In genomic region chr10:80929299-80930226, GRCm38 (mm10) we compare ENCODE assay signal across 8 mouse cellular contexts. TPM values are rescaled to one million over a fixed set of nuclear protein-coding genes. Genes with fewer than 3 reads are reported as not detected.
DNase-seq lines count a peak whose midpoint lies in the region; ATAC-seq and TF ChIP-seq lines count a peak whose summit lies in the region.

Gene Gadd45b (plus strand): TSS chr10:80930073.

- peak; percentile 98 for DNase-seq in CH12.LX (ENCODE audit: extremely low read depth)
- DNase-seq in c-Kit-positive CD71-negative TER-119-negative erythroid progenitor cells, embryonic 14.5 days (ENCODE audit: low read depth), result peak; percentile 97
- peak; percentile 99 for DNase-seq in forebrain, embryonic 11.5 days (ENCODE audit: low spot score)
- DNase-seq in heart, postnatal 10 days, result peak; percentile 99
- DNase-seq in large intestine, adult 2 months (ENCODE audit: low read depth, low spot score), result no peak
- peak; percentile 97 for DNase-seq in liver, postnatal 0 days
- DNase-seq in testis, postnatal 10 days (ENCODE audit: low spot score), result peak; percentile 99

- dilution Hi-C loops in CH12.LX (cut with MboI; ENCODE audit: extremely low pct_ligation_motif_present, extremely low pct_unique_long_range_greater_than_20kb, low sequenced_read_pairs), result no loop called here

- peak within 1 kb of the TSS; percentile 89 for H3K27ac ChIP-seq in CH12.LX (ENCODE audit: insufficient read depth, low read depth)
- H3K27ac ChIP-seq in forebrain, embryonic 11.5 days (ENCODE audit: low read depth, low read length), result peak within 1 kb of the TSS; percentile 34; the same call in 1 of the 2 replicates
- peak within 1 kb of the TSS; percentile 88 for H3K27ac ChIP-seq in liver, postnatal 0 days (ENCODE audit: low read depth)
- peak within 1 kb of the TSS; percentile 46; the same call in 1 of the 2 replicates for H3K27ac ChIP-seq in neural tube, embryonic 14.5 days (ENCODE audit: low read depth, low read length)

- no peak for TF ChIP-seq RAD21 in CH12.LX (IDR thresholded peaks at IDR 0.05; ENCODE audit: low read depth, low read length)

- H3K4me2 ChIP-seq in CH12.LX (ENCODE audit: insufficient read depth, low read depth, poor library complexity, severe bottlenecking), result peak within 1 kb of the TSS; percentile 87
- H3K4me2 ChIP-seq in forebrain, embryonic 11.5 days (ENCODE audit: low read depth, low read length, severe bottlenecking), result peak within 1 kb of the TSS; percentile 84
- peak within 1 kb of the TSS; percentile 92 for H3K4me2 ChIP-seq in liver, postnatal 0 days (ENCODE audit: low read depth, low read length)
- peak within 1 kb of the TSS; percentile 70 for H3K4me2 ChIP-seq in neural tube, embryonic 14.5 days (ENCODE audit: low read depth, low read length)

- peak within 1 kb of the TSS; percentile 64 to 96 (median 89) for H3K4me3 ChIP-seq in CH12.LX (replicated peaks in 1 of 3; ENCODE audit: low read depth in 2 of 3, low read length in 2 of 3, poor library complexity in 1 of 3)
- peak within 1 kb of the TSS; percentile 37 for H3K4me3 ChIP-seq in forebrain, embryonic 11.5 days (ENCODE audit: low read depth, low read length)
- H3K4me3 ChIP-seq in liver, postnatal 0 days (ENCODE audit: low read depth, low read length), result peak within 1 kb of the TSS; percentile 75
- H3K4me3 ChIP-seq in neural tube, embryonic 14.5 days (ENCODE audit: low read depth, low read length), result peak within 1 kb of the TSS; percentile 39

- H3K9me3 ChIP-seq in CH12.LX (replicated peaks; ENCODE audit: low read length), result no peaks in the 10 kb centered on the region
- H3K9me3 ChIP-seq in forebrain, embryonic 11.5 days (ENCODE audit: control insufficient read depth, low read length), result no peaks in the 10 kb centered on the region
- H3K9me3 ChIP-seq in liver, postnatal 0 days (ENCODE audit: low read length), result no peaks in the 10 kb centered on the region
- H3K9me3 ChIP-seq in neural tube, embryonic 14.5 days (ENCODE audit: control insufficient read depth, low read length), result no peaks in the 10 kb centered on the region

- TF ChIP-seq EP300 in CH12.LX (IDR thresholded peaks at IDR 0.05; ENCODE audit: low read length), result peak; percentile 84
- TF ChIP-seq EP300 in liver, postnatal 0 days (IDR thresholded peaks at IDR 0.05; ENCODE audit: low read depth), result peak; percentile 30

- TF ChIP-seq POLR2A in CH12.LX (IDR thresholded peaks at IDR 0.05; ENCODE audit: low read depth, low read length), result peak; percentile 100

- peak; percentile 92 for ATAC-seq in forebrain, embryonic 11.5 days (replicated peaks; ENCODE audit: low FRiP score)
- ATAC-seq in liver, postnatal 0 days, result peak; percentile 80
- ATAC-seq in neural tube, embryonic 14.5 days (ENCODE audit: low read depth), result peak; percentile 90

- TF ChIP-seq CTCF in CH12.LX (conservative IDR thresholded peaks at IDR 0.05 in 1 of 2, IDR thresholded peaks at IDR 0.05 in 1 of 2; ENCODE audit: low read depth in 2 of 2, low read length in 2 of 2), result no peak
- no peak for TF ChIP-seq CTCF in liver, postnatal 0 days (IDR thresholded peaks at IDR 0.05; ENCODE audit: low read depth)

- H3K36me3 ChIP-seq in CH12.LX (replicated peaks in 1 of 2; ENCODE audit: control insufficient read depth in 1 of 2, insufficient read depth in 1 of 2, low read length in 1 of 2), result peaks cover 3 to 14% of the 10 kb centered on the region in 2 experiments
- no peaks in the 10 kb centered on the region for H3K36me3 ChIP-seq in forebrain, embryonic 11.5 days (ENCODE audit: control insufficient read depth, insufficient read depth, low read length)
- H3K36me3 ChIP-seq in liver, postnatal 0 days (replicated peaks; ENCODE audit: insufficient read depth, low read length), result no peaks in the 10 kb centered on the region
- no peaks in the 10 kb centered on the region for H3K36me3 ChIP-seq in neural tube, embryonic 14.5 days (ENCODE audit: control insufficient read depth, insufficient read depth, low read length)

- in situ Hi-C loops in CH12.LX (cut with MboI; ENCODE audit: low pct_ligation_motif_present, low pct_unique_long_range_greater_than_20kb, low sequenced_read_pairs), result loop anchor here (5.0 to 10.0 kb wide), 3 partner anchors 38 to 235 kb away; partner anchors contain the start of gene Pias4

- H3K79me2 ChIP-seq in CH12.LX (replicated peaks; ENCODE audit: control insufficient read depth, extremely low read depth, insufficient read depth, poor library complexity, severe bottlenecking), result peaks cover 9% of the 10 kb centered on the region

- peaks cover 3% of the 10 kb centered on the region for H3K27me3 ChIP-seq in CH12.LX (replicated peaks)
- peaks cover 43% of the 10 kb centered on the region for H3K27me3 ChIP-seq in forebrain, embryonic 11.5 days (ENCODE audit: control insufficient read depth, insufficient read depth, low read length)
- H3K27me3 ChIP-seq in liver, postnatal 0 days (ENCODE audit: insufficient read depth, low read length), result peaks cover 39% of the 10 kb centered on the region
- peaks cover 26% of the 10 kb centered on the region for H3K27me3 ChIP-seq in neural tube, embryonic 14.5 days (ENCODE audit: control insufficient read depth, insufficient read depth, low read length)

- WGBS in forebrain, embryonic 11.5 days, result under 1% methylated on average over 56 of the region's 56 CpGs
- under 1% methylated on average over 56 of the region's 56 CpGs for WGBS in large intestine, adult 2 months
- under 1% methylated on average over 55 of the region's 56 CpGs for WGBS in liver, postnatal 0 days (ENCODE audit: insufficient replicate concordance)
- under 1% methylated on average over 56 of the region's 56 CpGs for WGBS in neural tube, embryonic 14.5 days

- peak within 1 kb of the TSS; percentile 80 for H3K9ac ChIP-seq in CH12.LX (ENCODE audit: insufficient read depth, low read depth)
- peak within 1 kb of the TSS; percentile 53 for H3K9ac ChIP-seq in forebrain, embryonic 11.5 days (ENCODE audit: low read length)
- peak within 1 kb of the TSS; percentile 85 for H3K9ac ChIP-seq in liver, postnatal 0 days (replicated peaks)
- H3K9ac ChIP-seq in neural tube, embryonic 14.5 days (replicated peaks; ENCODE audit: low read depth, low read length), result peak within 1 kb of the TSS; percentile 51

- H3K4me1 ChIP-seq in CH12.LX (ENCODE audit: control insufficient read depth in 1 of 2, insufficient read depth in 2 of 2), result peaks cover 17 to 53% of the 10 kb centered on the region in 2 experiments
- H3K4me1 ChIP-seq in forebrain, embryonic 11.5 days (replicated peaks; ENCODE audit: control insufficient read depth, insufficient read depth, low read length), result peaks cover 46% of the 10 kb centered on the region
- H3K4me1 ChIP-seq in liver, postnatal 0 days (ENCODE audit: insufficient read depth), result peaks cover 49% of the 10 kb centered on the region
- H3K4me1 ChIP-seq in neural tube, embryonic 14.5 days (ENCODE audit: control insufficient read depth, insufficient read depth, low read length), result peaks cover 37% of the 10 kb centered on the region

- intact Hi-C loops in heart, postnatal 10 days (cut with DNase I), result loop anchor here (1.0 to 5.0 kb wide), 3 partner anchors 26 to 248 kb away; partner anchors contain the start of gene Eef2

TF ChIP-seq in CH12.LX, 34 proteins besides CTCF, POLR2A, EP300 and RAD21 (continues in another document):
- TF ChIP-seq ZMIZ1 (IDR thresholded peaks at IDR 0.05; ENCODE audit: low read depth, low read length) (peak; percentile 99), RCOR1 (conservative IDR thresholded peaks at IDR 0.05; ENCODE audit: low read depth, low read length) (no peak; the same call in 1 of the 2 replicates), MEF2A (IDR thresholded peaks at IDR 0.05; ENCODE audit: borderline replicate concordance, low read depth, low read length) (peak; percentile 73), MXI1 (IDR thresholded peaks at IDR 0.05; ENCODE audit: low read depth, low read length) (peak; percentile 39; the same call in 1 of the 2 replicates), SMC3 (IDR thresholded peaks at IDR 0.05; ENCODE audit: low read depth, low read length) (no peak), ZKSCAN1 (IDR thresholded peaks at IDR 0.05; ENCODE audit: borderline replicate concordance, low read depth, low read length) (no peak), IRF4 (IDR thresholded peaks at IDR 0.05; ENCODE audit: low read depth, low read length) (peak; percentile 91), TCF12 (IDR thresholded peaks at IDR 0.05; ENCODE audit: low read depth, low read length) (peak; percentile 78), POLR2AphosphoS2 (IDR thresholded peaks at IDR 0.05; ENCODE audit: low read depth, low read length) (peak; percentile 98), USF1 (IDR thresholded peaks at IDR 0.05; ENCODE audit: low read depth, low read length) (peak; percentile 55), TBP (conservative IDR thresholded peaks at IDR 0.05; ENCODE audit: low read depth, low read length) (peak; percentile 98), ZNF384 (IDR thresholded peaks at IDR 0.05; ENCODE audit: low read depth, low read length) (peak; percentile 99), CHD1 (IDR thresholded peaks at IDR 0.05; ENCODE audit: low read depth, low read length) (no peak; the same call in 1 of the 2 replicates), GABPA (IDR thresholded peaks at IDR 0.05; ENCODE audit: insufficient replicate concordance, low read depth, low read length) (no peak), USF2 (conservative IDR thresholded peaks at IDR 0.05; ENCODE audit: low read depth, low read length) (no peak), UBTF (IDR thresholded peaks at IDR 0.05; ENCODE audit: low read depth, low read length) (no peak; the same call in none of the 2 replicates), NRF1 (IDR thresholded peaks at IDR 0.05; ENCODE audit: low read depth, low read length) (peak; percentile 44; the same call in 1 of the 2 replicates), KAT2A (IDR thresholded peaks at IDR 0.05; ENCODE audit: insufficient replicate concordance, low read length) (no peak), HCFC1 (IDR thresholded peaks at IDR 0.05; ENCODE audit: low read depth, low read length) (peak; percentile 54), PAX5 (IDR thresholded peaks at IDR 0.05; ENCODE audit: low read length) (no peak), E2F4 (IDR thresholded peaks at IDR 0.05; ENCODE audit: insufficient replicate concordance, low read depth, low read length) (peak; percentile 74; the same call in 1 of the 2 replicates), ELF1 (IDR thresholded peaks at IDR 0.05; ENCODE audit: low read depth, low read length) (peak; percentile 65)

RNA-seq across cellular contexts. Expression of gene Gadd45b, which starts in this region (rescaled TPM):
- total RNA-seq in CH12.LX (2012; rRNA removed) (36.2 and 52.5 TPM in 2 replicates), CH12.LX (2014; rRNA removed) (19.3 and 24.4 TPM in 2 replicates)
- polyA plus RNA-seq in CH12.LX (2012; ENCODE audit: insufficient read length, low read depth), result 14.9 and 16.4 TPM in 2 replicates
- 10.7 and 13.0 TPM in 2 replicates for polyA plus RNA-seq in forebrain, embryonic 11.5 days (2014; fragmentation: Nextera tagmentation; extraction: Ambion mirVana)
- 10 to 100 TPM; 11.5 to 18.3 TPM for total RNA-seq in heart, postnatal 10 days (2021)
- 18.3 and 23.8 TPM in 2 replicates for polyA plus RNA-seq in large intestine, adult 2 months (2012; rRNA removed)
- 17.3 and 18.7 TPM in 2 replicates for polyA plus RNA-seq in liver, postnatal 0 days (2015; fragmentation: Nextera tagmentation; extraction: Ambion mirVana)
- polyA plus RNA-seq in neural tube, embryonic 14.5 days (2014; fragmentation: Nextera tagmentation; extraction: Ambion mirVana), result 7.4 and 7.6 TPM in 2 replicates

Comparison
In these comparisons a context has a peak if more than half of its experiments do, and no peak if none do; other contexts are left out.
1. H3K27ac ChIP-seq: peak in every context shown above with its lines; median percentile 89 in CH12.LX; 88 in liver, postnatal 0 days; 46 in neural tube, embryonic 14.5 days; 34 in forebrain, embryonic 11.5 days.
2. H3K4me3 ChIP-seq: peak in every context shown above with its lines; median percentile 89 in CH12.LX; 75 in liver, postnatal 0 days; 39 in neural tube, embryonic 14.5 days; 37 in forebrain, embryonic 11.5 days.